Mouse (Mus musculus) cerebellum, adult 8-10 months (tissue): ENCODE data around the gene Pcsk5.
"Not testable (repeated sequence)": the region's sequence is repeated elsewhere in the genome, so short reads cannot be mapped to it uniquely, and the experiment has no call there.

Experiments used
- DNase-seq: peaks from one replicate; pipeline ENCODE4 v3.0.0; 2022

The Pcsk5 gene

DNA sequence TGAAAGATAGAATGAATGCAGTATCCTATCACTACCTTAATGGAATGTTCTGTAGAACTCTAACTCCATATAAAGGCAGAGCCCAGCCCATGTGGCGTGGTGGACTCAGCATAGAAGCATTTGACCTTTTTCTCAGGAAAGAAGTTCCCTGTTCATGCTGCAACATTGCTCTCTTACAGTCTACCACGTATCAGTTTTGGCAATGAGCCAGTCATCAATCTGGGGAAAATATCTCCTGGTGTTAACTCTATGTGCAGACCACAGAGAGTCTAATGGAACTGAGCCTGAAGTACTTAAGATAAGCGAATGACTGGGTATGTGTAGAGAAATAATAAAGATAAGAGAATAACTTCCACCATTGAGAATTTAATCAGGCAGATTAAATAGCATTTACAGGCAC lies 270.2 kb downstream of the Pcsk5 start:
- no peak for DNase-seq

GRCm38 (mm10) chr19:17566097-17566496 lies 271.3 kb downstream of the Pcsk5 start:
- DNase-seq = no peak

- DNase-seq = no peak
These were observed 278.7 kb downstream of the Pcsk5 start for GRCm38 (mm10) chr19:17558764-17559163.

GRCm38 (mm10) chr19:17555159-17555558 lies 282.3 kb downstream of the Pcsk5 start:
- DNase-seq = no peak

GRCm38 (mm10) chr19:17554571-17554970 lies 282.9 kb downstream of the Pcsk5 start:
- no peak for DNase-seq

DNA sequence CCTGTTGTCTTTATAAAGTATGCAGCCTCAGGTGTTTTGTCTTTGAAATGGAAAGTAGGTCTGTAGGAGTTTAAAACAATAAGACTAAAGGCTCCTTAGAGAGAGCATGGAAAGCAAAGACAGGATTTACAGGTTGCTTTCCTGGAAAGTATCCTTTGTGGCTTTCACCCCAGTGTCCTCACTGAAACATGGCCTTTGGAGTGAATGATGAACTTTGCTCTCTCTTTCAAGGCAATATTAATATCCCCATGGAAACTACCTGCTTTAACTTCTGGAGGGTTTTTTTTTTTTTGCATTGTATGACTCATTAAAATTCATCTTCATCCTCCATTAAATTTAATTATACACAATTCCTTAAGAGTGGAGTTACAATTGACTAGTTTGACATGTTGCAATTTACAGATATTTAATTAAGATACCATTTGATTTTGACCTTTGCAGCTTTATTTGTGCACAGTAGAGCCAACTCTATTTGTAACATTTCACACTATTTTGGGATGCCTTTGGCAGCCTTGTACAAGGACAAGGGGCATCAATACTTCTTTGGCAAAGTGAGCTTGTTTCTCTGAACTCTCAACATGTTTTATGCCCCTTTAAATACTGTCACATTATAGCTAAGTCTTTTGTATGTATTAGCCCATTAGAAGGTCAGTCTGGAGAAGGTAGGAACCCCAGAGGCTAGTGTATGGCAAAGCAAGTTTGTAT lies 283.9 kb downstream of the Pcsk5 start:
- no peak for DNase-seq

GRCm38 (mm10) chr19:17528746-17529532 lies 308.5 kb downstream of the Pcsk5 start:
- no peak for DNase-seq

DNA sequence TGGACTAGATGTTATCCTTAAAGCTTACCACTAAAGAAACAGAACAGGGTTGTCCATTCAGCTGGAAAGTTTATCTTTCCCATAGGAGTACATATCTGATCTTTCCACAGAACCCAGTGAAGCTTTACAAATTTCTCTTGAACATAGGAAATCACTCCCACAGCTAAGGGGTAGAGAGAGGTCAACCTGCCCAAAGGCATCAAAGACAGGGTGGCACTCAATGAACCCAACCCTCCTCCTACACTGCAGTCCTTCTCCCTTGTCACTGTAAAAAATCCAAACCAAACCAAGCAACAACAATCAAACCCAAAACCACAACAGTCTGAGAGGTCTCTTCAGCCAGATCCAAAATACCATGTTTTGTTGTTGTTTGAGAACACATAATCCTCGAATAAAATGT lies 311.9 kb downstream of the Pcsk5 start:
- no peak for DNase-seq

- DNase-seq = no peak
These were observed 323.0 kb downstream of the Pcsk5 start for GRCm38 (mm10) chr19:17514456-17514855.

DNA sequence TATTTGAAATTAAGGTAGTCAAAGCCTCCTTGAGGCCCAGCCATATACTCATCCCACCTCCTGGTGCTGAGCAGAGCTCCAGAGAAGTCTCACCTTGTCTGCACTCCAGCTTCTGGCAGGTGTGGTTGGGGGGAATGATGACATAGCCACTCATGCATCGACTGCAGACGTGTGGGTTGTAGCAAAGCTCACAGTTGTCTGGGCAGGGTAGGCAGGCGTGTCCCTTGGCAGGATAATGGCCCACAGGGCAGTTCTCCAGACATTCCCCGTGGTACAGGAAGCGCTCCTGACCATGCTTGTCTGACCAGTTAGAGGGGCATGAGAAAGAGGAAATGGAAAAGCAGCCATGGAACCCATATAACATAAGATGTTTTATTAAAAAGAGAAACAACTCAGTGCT lies 326.1 kb downstream of the Pcsk5 start:
- DNase-seq = no peak

DNA sequence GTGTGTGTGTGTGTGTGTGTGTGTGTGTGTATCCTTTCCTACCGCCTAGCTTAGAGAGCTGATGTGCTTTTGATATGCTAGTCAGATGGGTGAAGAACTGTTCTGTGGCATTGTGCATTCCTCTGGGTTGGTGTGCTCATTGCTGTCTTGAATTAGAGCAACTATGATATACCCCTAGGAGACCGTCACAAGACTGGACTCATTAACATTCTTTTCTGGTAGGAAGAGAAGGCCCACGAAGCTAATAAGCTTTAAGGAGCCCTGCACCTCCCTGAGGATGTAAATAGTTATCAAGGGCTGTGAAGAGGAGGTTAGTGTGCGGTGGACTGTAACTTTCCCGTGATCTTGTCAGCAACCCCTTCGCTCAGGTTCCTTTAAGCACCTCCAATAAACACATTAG lies 333.2 kb downstream of the Pcsk5 start:
- no peak for DNase-seq

DNA sequence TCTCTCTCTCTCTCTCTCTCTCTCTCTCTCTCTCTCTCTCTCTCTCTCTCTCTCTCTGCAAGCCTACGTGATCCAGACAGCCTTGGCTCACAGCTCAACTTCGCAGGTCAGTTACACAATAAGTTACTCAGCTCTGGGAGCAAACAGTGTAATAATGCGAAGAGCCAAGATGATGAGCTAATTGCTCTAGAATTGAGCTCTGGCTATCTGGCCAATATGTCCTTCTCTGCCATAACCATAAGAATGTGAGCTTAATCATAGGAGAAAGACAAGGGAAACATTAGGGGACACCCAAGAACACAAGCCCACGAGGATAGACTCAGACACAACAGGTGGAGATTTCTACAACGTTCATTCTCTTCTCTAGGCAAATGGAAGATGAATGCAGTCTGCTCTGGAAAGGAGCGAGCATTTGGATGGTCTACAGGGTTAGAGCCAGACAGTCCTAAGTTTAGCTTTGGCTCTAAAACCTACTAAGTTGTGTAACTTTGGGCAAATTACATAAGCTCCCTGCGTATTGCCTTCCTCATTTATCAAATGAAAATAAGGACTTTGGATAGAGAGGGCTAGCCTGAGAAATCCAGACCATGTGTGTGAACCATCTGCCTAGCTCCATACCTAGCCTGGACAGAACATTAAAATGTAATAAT lies 338.7 kb downstream of the Pcsk5 start:
- DNase-seq = no peak

- DNase-seq = no peak
These were observed 341.3 kb downstream of the Pcsk5 start for GRCm38 (mm10) chr19:17496131-17496530.

DNA sequence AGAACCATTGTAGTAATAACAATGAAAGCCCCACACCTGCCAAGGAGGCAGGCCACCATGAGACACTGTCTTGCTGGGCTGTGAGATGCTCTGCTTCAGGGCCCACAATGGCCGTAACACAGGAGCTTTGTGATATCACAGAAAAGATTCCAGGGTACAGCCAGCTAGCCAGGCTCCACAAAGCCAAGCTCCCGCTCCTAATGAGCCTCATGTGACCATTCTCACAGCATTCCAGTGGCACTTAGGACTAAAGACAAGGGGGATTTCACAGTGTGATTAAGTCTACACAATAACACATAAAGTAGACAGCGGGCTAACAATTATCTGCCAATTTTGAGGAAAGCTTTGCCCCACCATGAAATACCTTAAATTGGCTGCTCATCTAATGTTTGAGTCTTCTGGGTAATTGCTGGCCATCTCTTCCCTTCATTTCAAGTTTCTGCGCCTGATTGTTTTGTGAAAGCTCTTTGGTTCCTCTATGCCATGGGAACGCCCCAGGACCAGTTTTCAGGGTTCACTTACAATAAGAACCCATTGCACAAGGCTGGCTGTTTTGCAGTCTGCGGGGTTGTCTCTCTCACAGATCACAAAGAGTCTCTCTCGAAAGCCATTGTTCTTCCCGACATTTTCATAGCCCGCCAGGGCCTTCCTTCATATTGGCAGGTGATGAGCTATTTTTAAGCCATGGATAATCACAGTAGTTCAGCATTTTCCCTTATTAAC lies 345.4 kb downstream of the Pcsk5 start:
- DNase-seq = no peak

GRCm38 (mm10) chr19:17491322-17491721 lies 346.1 kb downstream of the Pcsk5 start:
- no peak for DNase-seq

GRCm38 (mm10) chr19:17489866-17490141 lies 347.6 kb downstream of the Pcsk5 start:
- no peak for DNase-seq

DNA sequence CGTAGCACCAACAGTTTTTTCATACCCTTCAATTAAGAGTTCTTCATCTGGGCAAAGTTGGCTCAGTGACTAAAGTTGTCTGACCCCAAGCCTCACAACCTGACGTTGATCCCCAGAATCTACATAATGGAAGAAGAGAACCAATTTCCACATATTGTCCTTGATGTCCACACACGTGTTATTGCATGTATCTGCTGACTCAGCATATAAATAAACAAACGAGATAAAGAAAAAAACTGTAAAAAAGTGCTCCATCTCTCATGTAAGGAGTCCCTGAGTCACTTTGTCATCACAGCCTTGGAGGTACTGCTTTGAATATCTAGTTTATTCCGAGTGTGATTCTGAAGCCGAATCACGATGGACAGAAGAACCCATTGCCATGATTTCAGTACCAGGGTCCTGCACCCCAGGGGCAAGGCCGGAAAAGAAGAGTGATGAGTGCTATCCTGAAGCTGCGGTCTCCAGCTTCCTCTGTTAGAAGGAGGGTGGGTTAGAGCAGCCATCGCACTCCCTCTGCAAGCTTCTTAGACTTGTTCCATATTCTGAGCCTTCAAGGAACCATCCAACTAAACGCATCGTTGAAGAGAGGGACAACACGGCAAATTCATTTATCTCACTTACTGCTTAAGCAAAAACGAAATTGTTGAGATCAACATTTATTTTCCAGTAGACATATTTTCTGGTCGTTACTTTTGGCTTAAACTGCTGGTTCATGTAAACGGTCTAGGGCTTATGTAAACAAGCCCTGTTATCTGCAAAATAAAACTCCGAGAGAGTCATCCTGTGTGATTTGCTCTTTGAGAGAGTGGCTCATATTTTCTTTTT lies 348.2 kb downstream of the Pcsk5 start:
- no peak for DNase-seq

GRCm38 (mm10) chr19:17482126-17482790 lies 355.2 kb downstream of the Pcsk5 start:
- DNase-seq = no peak

GRCm38 (mm10) chr19:17479471-17479870 lies 358.0 kb downstream of the Pcsk5 start:
- DNase-seq = no peak

- DNase-seq = no peak
These were observed 361.4 kb downstream of the Pcsk5 start for GRCm38 (mm10) chr19:17476021-17476420.

GRCm38 (mm10) chr19:17473138-17473537 lies 364.3 kb downstream of the Pcsk5 start:
- not testable (repeated sequence) for DNase-seq

- no peak for DNase-seq
These were observed 365.6 kb downstream of the Pcsk5 start for GRCm38 (mm10) chr19:17471861-17472260.
